ENCODE assay signal across 10 mouse cellular contexts in the genomic region with DNA sequence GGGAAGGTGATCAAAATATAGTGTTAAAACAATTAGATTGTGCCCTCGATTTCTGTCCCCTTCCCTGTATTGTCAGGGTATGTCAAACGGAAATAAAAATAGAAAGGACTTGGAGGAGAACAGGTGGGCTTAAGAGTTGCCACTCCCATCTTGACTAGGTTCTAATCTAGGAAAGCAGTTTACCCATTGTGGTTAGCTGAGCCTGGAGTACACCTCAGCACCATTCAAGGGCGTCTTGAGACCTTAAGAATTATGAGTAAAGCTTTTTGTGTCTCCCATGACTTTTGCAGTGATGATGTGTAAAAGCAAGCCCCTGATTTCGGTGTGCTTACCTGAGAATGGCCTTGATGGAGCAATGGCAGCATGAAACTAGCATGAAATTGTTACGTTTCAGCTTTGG. TPM values are rescaled to one million over a fixed set of nuclear protein-coding genes. Genes with fewer than 3 reads are reported as not detected.
DNase-seq lines count a peak whose midpoint lies in the region; ATAC-seq and TF ChIP-seq lines count a peak whose summit lies in the region.
"Had no signal": no experiment of that assay in that cellular context is flagged by ENCODE, and none has a peak within 500 bp of the region (broad histone marks: within the 10 kb centered on the region; RNA-seq: fewer than 3 reads in every experiment).

No protein-coding gene starts in this region.

- no peaks in the 10 kb centered on the region for H3K27me3 ChIP-seq in cerebellum, adult 2 months (ENCODE audit: control insufficient read depth, insufficient read depth, low read length)
- H3K27me3 ChIP-seq in neural tube, embryonic 11.5 days (ENCODE audit: control insufficient read depth, insufficient read depth, low read length) = no peaks in the 10 kb centered on the region
- H3K27me3 ChIP-seq in liver, embryonic 14.5 days (ENCODE audit: control insufficient read depth, insufficient read depth, low read length) = no peaks in the 10 kb centered on the region

- H3K4me3 ChIP-seq in cerebellum, adult 2 months (replicated peaks; ENCODE audit: insufficient read depth, low read depth, low read length) = peak overlapping the region; percentile 36
- H3K4me3 ChIP-seq in neural tube, embryonic 11.5 days (ENCODE audit: low read depth, low read length) = peak overlapping the region; percentile 74
- H3K4me3 ChIP-seq in liver, embryonic 14.5 days (ENCODE audit: insufficient read depth in 1 of 2, low read depth in 2 of 2, low read length in 2 of 2) = peak overlapping the region in 1 of 2 experiments; percentile 87; a peak in 2 of 4 replicates

- H3K4me1 ChIP-seq in cerebellum, adult 2 months (ENCODE audit: control insufficient read depth, insufficient read depth, low read length) = peaks cover 4% of the 10 kb centered on the region; the same call in 1 of the 2 replicates
- H3K4me1 ChIP-seq in neural tube, embryonic 11.5 days (ENCODE audit: control insufficient read depth, insufficient read depth, low read length) = no peaks in the 10 kb centered on the region; the same call in 1 of the 2 replicates
- H3K4me1 ChIP-seq in liver, embryonic 14.5 days (replicated peaks; ENCODE audit: control insufficient read depth in 2 of 2, insufficient read depth in 2 of 2, low read length in 1 of 2) = peaks cover 13 to 21% of the 10 kb centered on the region in 2 experiments

- 31% methylated on average over 5 of the region's 5 CpGs for WGBS in cerebellum, adult 2 months
- 72% methylated on average over 5 of the region's 5 CpGs for WGBS in neural tube, embryonic 11.5 days
- 43% methylated on average over 5 of the region's 5 CpGs for WGBS in liver, embryonic 14.5 days (ENCODE audit: insufficient replicate concordance)

- TF ChIP-seq POLR2A in cerebellum, adult 2 months (IDR thresholded peaks at IDR 0.05; ENCODE audit: borderline replicate concordance, insufficient read depth, low read length) = no peak

- no peak for ATAC-seq in neural tube, embryonic 11.5 days (ENCODE audit: insufficient read depth, low FRiP score, low TSS enrichment)
- no peak for ATAC-seq in liver, embryonic 14.5 days (ENCODE audit: insufficient read depth)

- H3K9me3 ChIP-seq in neural tube, embryonic 11.5 days (ENCODE audit: control insufficient read depth, low read length) = no peaks in the 10 kb centered on the region
- H3K9me3 ChIP-seq in liver, embryonic 14.5 days (ENCODE audit: control insufficient read depth, low read length) = no peaks in the 10 kb centered on the region

- no peak for DNase-seq in cerebellum, adult 2 months
- DNase-seq in cerebellum, adult 11-12 months = no peak
- DNase-seq in neural tube, embryonic 11.5 days (ENCODE audit: low spot score) = no peak
- no peak for DNase-seq in neural tube, embryonic 10.5 days (ENCODE audit: extremely low spot score, low spot score)
- DNase-seq in liver, embryonic 14.5 days (ENCODE audit: low read depth in 3 of 3, low spot score in 3 of 3) = no peak
- no peak for DNase-seq in T-cell, adult 2 months (ENCODE audit: low spot score)
- no peak for DNase-seq in thymus, postnatal 36 days
- no peak for DNase-seq in thymus, postnatal 25 days
- DNase-seq: adrenal gland, adult 2 months; thymus, adult 2 months had no signal

- TF ChIP-seq EP300 in liver, embryonic 14.5 days (IDR thresholded peaks at IDR 0.05; ENCODE audit: low read depth) = no peak

- H3K9ac ChIP-seq in neural tube, embryonic 11.5 days (ENCODE audit: low read length) = peak overlapping the region; percentile 95; the same call in 1 of the 2 replicates
- H3K9ac ChIP-seq in liver, embryonic 14.5 days (replicated peaks) = no peak overlapping the region

- no peak for TF ChIP-seq CTCF in cerebellum, adult 2 months (IDR thresholded peaks at IDR 0.05; ENCODE audit: borderline replicate concordance, insufficient read depth, low read depth, low read length)
- no peak for TF ChIP-seq CTCF in liver, embryonic 14.5 days (IDR thresholded peaks at IDR 0.05; ENCODE audit: low read depth)

- H3K4me2 ChIP-seq in neural tube, embryonic 11.5 days (ENCODE audit: low read depth) = peak overlapping the region; percentile 47
- peak overlapping the region; percentile 88 for H3K4me2 ChIP-seq in liver, embryonic 14.5 days (ENCODE audit: low read depth)

- H3K36me3 ChIP-seq in neural tube, embryonic 11.5 days (ENCODE audit: control insufficient read depth, insufficient read depth, low read length) = no peaks in the 10 kb centered on the region
- no peaks in the 10 kb centered on the region for H3K36me3 ChIP-seq in liver, embryonic 14.5 days (replicated peaks; ENCODE audit: control insufficient read depth, insufficient read depth, low read depth)

- no peak overlapping the region for H3K27ac ChIP-seq in cerebellum, adult 2 months (ENCODE audit: insufficient read depth, low read length)
- no peak overlapping the region for H3K27ac ChIP-seq in neural tube, embryonic 11.5 days (ENCODE audit: low read depth, low read length)
- no peak overlapping the region for H3K27ac ChIP-seq in liver, embryonic 14.5 days

RNA-seq across cellular contexts. Expression of a gene that starts 1.7 kb away (rescaled TPM):
- 45.3 and 46.2 TPM in 2 replicates for polyA plus RNA-seq in cerebellum, adult 2 months (2012; rRNA removed)
- 23.6 and 25.0 TPM in 2 replicates for polyA plus RNA-seq in neural tube, embryonic 11.5 days (2014; fragmentation: Nextera tagmentation; extraction: Ambion mirVana)
- polyA plus RNA-seq in liver, embryonic 14.5 days (2012; rRNA removed) = 6.0 and 6.5 TPM in 2 replicates
- polyA plus RNA-seq in liver, embryonic 14.5 days (2014; fragmentation: Nextera tagmentation; extraction: Ambion mirVana) = 2.6 and 3.0 TPM in 2 replicates

RNA-seq across cellular contexts. Expression of a gene that starts 47.7 kb away (rescaled TPM):
- polyA plus RNA-seq in cerebellum, adult 2 months (2012; rRNA removed) = 298 and 301 TPM in 2 replicates
- polyA plus RNA-seq in neural tube, embryonic 11.5 days (2014; fragmentation: Nextera tagmentation; extraction: Ambion mirVana) = 375 and 398 TPM in 2 replicates
- polyA plus RNA-seq in liver, embryonic 14.5 days (2012; rRNA removed) = 127 and 157 TPM in 2 replicates
- 190 and 203 TPM in 2 replicates for polyA plus RNA-seq in liver, embryonic 14.5 days (2014; fragmentation: Nextera tagmentation; extraction: Ambion mirVana)

RNA-seq across cellular contexts. Expression of a gene that starts 52.8 kb away (rescaled TPM):
- 5.3 and 5.7 TPM in 2 replicates for polyA plus RNA-seq in cerebellum, adult 2 months (2012; rRNA removed)
- polyA plus RNA-seq in neural tube, embryonic 11.5 days (2014; fragmentation: Nextera tagmentation; extraction: Ambion mirVana) = 2.5 and 3.0 TPM in 2 replicates
- polyA plus RNA-seq in liver, embryonic 14.5 days (2012; rRNA removed) = 4.3 and 4.6 TPM in 2 replicates
- polyA plus RNA-seq in liver, embryonic 14.5 days (2014; fragmentation: Nextera tagmentation; extraction: Ambion mirVana) = 5.7 and 7.2 TPM in 2 replicates
